Mouse (Mus musculus): ENCODE measurements around the gene Zfp273. TPM values are rescaled to one million over a fixed set of nuclear protein-coding genes. Genes with fewer than 3 reads are reported as not detected.
"Not testable (repeated sequence)": the region's sequence is repeated elsewhere in the genome, so short reads cannot be mapped to it uniquely, and the experiment has no call there.

Gene Zfp273
- polyA plus RNA-seq (2016; fragmentation: Nextera tagmentation; extraction: Ambion mirVana), result 3.6 and 4.3 TPM in 2 replicates

DNA sequence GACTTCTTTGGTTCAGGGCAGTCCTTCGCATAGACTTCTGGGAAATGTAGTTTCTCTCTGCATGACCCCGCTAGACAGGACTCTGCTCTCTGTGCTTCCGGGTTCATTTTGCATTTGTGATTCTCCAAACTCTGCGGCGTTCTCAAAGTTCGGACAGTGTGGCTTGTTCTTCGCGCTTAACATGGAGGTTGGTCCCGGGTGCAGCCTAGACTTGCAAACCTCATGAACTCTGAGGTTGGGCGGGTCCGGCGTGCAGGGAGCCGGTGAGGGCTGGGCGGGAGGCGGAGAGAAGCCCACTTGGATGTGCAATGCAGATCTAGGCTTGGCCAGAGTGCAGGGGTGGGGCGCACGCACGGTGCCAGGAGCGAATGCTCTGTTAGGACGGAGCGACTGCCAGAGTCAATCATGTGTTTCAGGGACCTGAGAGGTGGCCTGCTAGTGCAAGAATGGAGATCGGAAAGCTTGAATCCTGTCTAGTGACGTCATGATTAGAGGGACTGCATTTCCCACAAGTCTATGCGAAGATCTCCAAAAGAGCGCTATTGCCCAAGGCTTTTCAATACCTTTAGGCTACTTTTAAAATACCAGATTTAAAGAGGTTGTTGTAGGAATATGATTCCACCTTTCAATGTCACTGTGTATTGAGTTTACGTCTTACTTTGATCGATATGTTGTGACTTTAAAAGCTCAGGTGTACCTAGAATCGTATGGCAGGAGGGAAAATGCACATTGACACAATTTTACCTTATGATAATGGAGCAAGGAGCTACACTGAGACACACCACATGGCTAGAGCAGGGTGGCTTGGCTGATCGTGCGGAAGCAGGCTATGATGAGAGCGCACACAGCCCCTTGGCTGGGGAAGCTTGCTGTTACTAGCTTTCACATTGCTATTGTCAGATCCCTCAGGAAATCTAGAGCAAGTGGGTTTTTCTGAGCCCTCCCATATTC lies at the start of gene Zfp273:
Gene Zfp273, plus strand, starts transcription at position 31 of the 951 bp plus-strand sequence.
- peak; percentile 96 for ATAC-seq (ENCODE audit: insufficient number of reproducible peaks, low FRiP score)
- H3K9me3 ChIP-seq (replicated peaks), result peaks cover 6% of the 10 kb centered on the region; the same call in 1 of the 2 replicates
- H3K27ac ChIP-seq (ENCODE audit: poor library complexity, severe bottlenecking), result peak within 1 kb of the TSS; percentile 90
- WGBS, result 4% methylated on average over 31 of the region's 31 CpGs
- 0 out of 2 replicates have a peak, but pooled peaks cover 3% of the 10 kb centered on the region for H3K4me1 ChIP-seq (replicated peaks)
- H3K36me3 ChIP-seq, result peaks cover 16% of the 10 kb centered on the region; the same call in 1 of the 2 replicates
- H3K4me2 ChIP-seq, result peak within 1 kb of the TSS; percentile 81
- H3K27me3 ChIP-seq (replicated peaks), result no peaks in the 10 kb centered on the region
- H3K9ac ChIP-seq, result peak within 1 kb of the TSS; percentile 76
- H3K4me3 ChIP-seq, result peak within 1 kb of the TSS; percentile 96

DNA sequence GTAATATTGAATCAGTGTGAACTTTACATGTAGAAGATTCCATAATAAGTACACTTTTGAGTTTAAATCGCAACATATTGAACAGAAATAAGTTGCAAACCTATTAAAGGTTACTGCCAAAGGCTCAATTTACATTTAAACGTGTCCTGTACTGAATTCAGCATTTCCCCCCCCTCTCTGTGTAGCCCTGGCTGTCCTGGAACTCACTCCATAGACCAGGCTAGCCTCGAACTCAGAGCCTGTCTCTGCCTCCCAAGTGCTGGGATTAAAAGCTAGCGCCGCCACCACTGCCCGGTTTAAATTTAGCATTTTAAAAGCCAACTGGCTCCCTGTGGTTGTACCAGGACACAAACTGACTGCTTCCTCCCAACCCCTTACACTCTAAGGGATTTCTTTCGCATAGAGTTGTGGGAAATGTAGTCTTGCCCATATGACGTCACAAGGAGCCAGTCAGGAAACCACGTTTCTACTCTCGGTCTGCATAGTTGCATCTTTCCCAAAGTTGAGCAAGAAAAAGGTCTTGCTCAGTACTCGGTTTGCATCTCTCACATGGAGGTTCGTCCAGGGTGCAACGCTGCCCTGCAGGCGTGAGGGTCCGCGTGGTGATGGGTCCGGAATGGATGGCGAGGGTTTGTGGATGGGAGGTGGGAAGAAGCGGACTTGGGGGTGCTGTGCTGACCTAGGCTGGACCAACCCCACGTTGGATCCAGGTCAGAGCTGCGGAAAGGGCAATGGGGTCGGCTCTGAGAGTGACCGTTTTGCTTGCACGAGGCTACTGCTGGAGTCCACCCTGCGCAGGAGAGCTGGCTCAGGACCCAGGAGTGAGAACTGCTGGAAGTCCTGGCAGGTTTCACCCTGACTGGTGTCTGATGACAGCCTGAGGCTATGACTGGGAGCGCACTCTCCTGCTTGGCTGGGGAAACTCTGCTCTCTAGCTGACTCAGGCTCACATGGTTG lies 34.0 kb upstream of the Zfp273 start, which contains the start of gene Zfp493:
Gene Zfp493, plus strand, starts transcription at position 429 of the 957 bp plus-strand sequence.
- H3K9ac ChIP-seq, result peak within 1 kb of the TSS; percentile 73
- peak within 1 kb of the TSS; percentile 87 for H3K4me2 ChIP-seq
- H3K4me1 ChIP-seq (replicated peaks), result peaks cover 6% of the 10 kb centered on the region; the same call in 1 of the 2 replicates
- no peaks in the 10 kb centered on the region for H3K36me3 ChIP-seq
- 5% methylated on average over 26 of the region's 26 CpGs for WGBS
- H3K27ac ChIP-seq (ENCODE audit: poor library complexity, severe bottlenecking), result peak within 1 kb of the TSS; percentile 32
- no peaks in the 10 kb centered on the region for H3K9me3 ChIP-seq (replicated peaks)
- peak within 1 kb of the TSS; percentile 78 for H3K4me3 ChIP-seq
- ATAC-seq (ENCODE audit: insufficient number of reproducible peaks, low FRiP score), result peak; percentile 90
- H3K27me3 ChIP-seq (replicated peaks), result no peaks in the 10 kb centered on the region

GRCm38 (mm10) chr13:67791921-67792455 lies 21.6 kb upstream of the Zfp273 start:
- 87% methylated on average over 10 of the region's 10 CpGs for WGBS
- no peak for ATAC-seq (ENCODE audit: insufficient number of reproducible peaks, low FRiP score)
- peaks cover 13% of the 10 kb centered on the region for H3K36me3 ChIP-seq
- no peak overlapping the region for H3K4me3 ChIP-seq
- H3K9ac ChIP-seq, result no peak overlapping the region
- no peak overlapping the region for H3K4me2 ChIP-seq
- H3K4me1 ChIP-seq (replicated peaks), result no peaks in the 10 kb centered on the region
- H3K27ac ChIP-seq (ENCODE audit: poor library complexity, severe bottlenecking), result no peak overlapping the region
- H3K9me3 ChIP-seq (replicated peaks), result peaks cover 14% of the 10 kb centered on the region
- H3K27me3 ChIP-seq (replicated peaks), result no peaks in the 10 kb centered on the region

GRCm38 (mm10) chr13:67798618-67799017 lies 14.9 kb upstream of the Zfp273 start:
- Histone ChIP-seq H3K27me3 (replicated peaks) (no peaks in the 10 kb centered on the region), H3K4me3 (no peak overlapping the region), H3K36me3 (no peaks in the 10 kb centered on the region), H3K4me1 (replicated peaks) (no peaks in the 10 kb centered on the region), H3K27ac (ENCODE audit: poor library complexity, severe bottlenecking) (no peak overlapping the region), H3K4me2 (no peak overlapping the region), H3K9me3 (replicated peaks) (no peaks in the 10 kb centered on the region), H3K9ac (no peak overlapping the region)
- 77% methylated on average over 3 of the region's 3 CpGs for WGBS
- no peak for ATAC-seq (ENCODE audit: insufficient number of reproducible peaks, low FRiP score)

DNA sequence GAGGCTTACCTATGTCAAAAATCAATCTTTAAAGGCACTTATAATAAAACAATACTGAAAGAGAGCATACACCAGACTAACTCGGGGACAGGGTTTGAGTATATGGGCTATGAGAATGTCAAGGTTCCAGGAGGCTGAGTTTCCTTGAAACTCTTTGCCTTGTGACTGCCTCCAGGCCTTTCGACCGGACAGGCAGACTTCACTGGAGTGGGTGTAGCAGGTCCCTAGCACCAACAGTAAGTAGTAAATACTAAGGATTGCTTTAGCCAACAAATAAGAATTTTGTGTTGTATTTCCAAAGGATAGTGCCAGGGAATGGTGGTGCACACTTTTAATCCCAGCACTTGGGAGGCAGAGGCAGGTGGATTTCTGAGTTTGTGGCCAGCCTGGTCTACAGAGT lies 14.4 kb upstream of the Zfp273 start:
- not testable (repeated sequence) for ATAC-seq (ENCODE audit: insufficient number of reproducible peaks, low FRiP score); H3K4me1 ChIP-seq (replicated peaks)

DNA sequence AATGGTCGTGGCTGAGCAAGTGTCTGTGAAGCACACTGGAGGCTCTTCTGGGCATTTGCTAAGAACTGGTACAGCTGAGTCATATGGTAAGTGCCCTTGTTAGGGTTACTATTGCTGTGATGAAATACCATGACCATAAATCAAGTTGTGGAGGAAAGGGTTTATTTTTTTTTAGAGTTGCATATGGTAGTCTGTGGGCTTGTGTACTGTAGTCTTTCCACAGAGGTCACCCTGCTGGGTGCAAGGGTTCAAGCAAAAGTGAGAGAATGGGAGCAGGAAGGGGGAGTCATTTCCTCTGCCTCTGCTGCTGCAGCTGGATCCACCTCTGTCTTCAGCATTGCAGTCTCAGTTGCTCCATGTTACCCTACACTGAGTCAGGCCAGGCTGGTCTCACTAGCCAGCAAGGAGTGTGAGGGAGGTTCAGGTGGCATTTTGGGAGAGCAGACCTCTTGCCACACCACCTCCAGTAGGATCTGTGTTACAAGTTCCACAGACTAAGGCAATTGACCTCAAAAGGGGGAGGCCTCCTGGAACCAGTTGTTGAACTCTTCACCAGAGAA lies 1.8 kb upstream of the Zfp273 start:
- 63% methylated on average over 1 of the region's 1 CpGs for WGBS
- Histone ChIP-seq H3K9me3 (replicated peaks) (peaks cover 4% of the 10 kb centered on the region; the same call in 1 of the 2 replicates), H3K4me1 (replicated peaks) (0 out of 2 replicates have a peak, but pooled peaks cover 3% of the 10 kb centered on the region), H3K4me2 (no peak overlapping the region), H3K36me3 (0 out of 2 replicates have a peak, but pooled peaks cover 3% of the 10 kb centered on the region), H3K4me3 (no peak overlapping the region), H3K9ac (no peak overlapping the region), H3K27ac (ENCODE audit: poor library complexity, severe bottlenecking) (no peak overlapping the region), H3K27me3 (replicated peaks) (no peaks in the 10 kb centered on the region)
- no peak for ATAC-seq (ENCODE audit: insufficient number of reproducible peaks, low FRiP score)

More for the DNA sequence above, 14.4 kb upstream of the Zfp273 start:
- WGBS, result 84% methylated on average over 3 of the region's 3 CpGs
- H3K4me2 ChIP-seq; H3K9ac ChIP-seq; H3K27me3 ChIP-seq (replicated peaks); H3K36me3 ChIP-seq; H3K9me3 ChIP-seq (replicated peaks); H3K27ac ChIP-seq (ENCODE audit: poor library complexity, severe bottlenecking); H3K4me3 ChIP-seq: not testable (repeated sequence)

GRCm38 (mm10) chr13:67812961-67813709 lies 405 bp upstream of the Zfp273 start:
- H3K9ac ChIP-seq, result no peak overlapping the region
- WGBS, result 75% methylated on average over 8 of the region's 8 CpGs
- peaks cover 9% of the 10 kb centered on the region; the same call in 1 of the 2 replicates for H3K36me3 ChIP-seq
- ATAC-seq (ENCODE audit: insufficient number of reproducible peaks, low FRiP score), result peak; percentile 9; the same call in 1 of the 2 replicates
- peak overlapping the region; percentile 90; the same call in 1 of the 2 replicates for H3K27ac ChIP-seq (ENCODE audit: poor library complexity, severe bottlenecking)
- H3K4me2 ChIP-seq, result no peak overlapping the region
- 0 out of 2 replicates have a peak, but pooled peaks cover 3% of the 10 kb centered on the region for H3K4me1 ChIP-seq (replicated peaks)
- no peaks in the 10 kb centered on the region for H3K27me3 ChIP-seq (replicated peaks)
- peaks cover 6% of the 10 kb centered on the region; the same call in 1 of the 2 replicates for H3K9me3 ChIP-seq (replicated peaks)
- H3K4me3 ChIP-seq, result peak overlapping the region; percentile 96

DNA sequence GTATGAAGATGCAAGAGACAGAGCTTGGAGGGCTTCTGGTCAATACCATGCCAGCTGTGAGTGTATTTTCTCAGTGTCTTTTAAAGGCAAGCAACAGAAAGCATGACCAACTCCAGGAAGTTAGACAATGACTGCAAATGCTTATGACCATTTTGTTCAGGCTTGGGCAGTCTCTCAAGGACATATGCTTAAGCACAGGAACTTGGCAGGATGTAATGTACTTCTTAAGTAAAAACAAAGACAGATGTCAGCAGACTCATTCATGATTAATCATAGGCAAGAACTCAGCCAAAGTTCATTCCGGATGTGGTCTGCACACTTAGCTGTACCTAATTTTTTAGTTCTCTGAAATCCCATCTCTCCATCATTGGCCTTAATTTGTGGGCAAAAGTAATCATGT lies 5.1 kb downstream of the Zfp273 start:
- H3K9ac ChIP-seq, result no peak overlapping the region
- WGBS, result 81% methylated on average over 1 of the region's 1 CpGs
- H3K4me1 ChIP-seq (replicated peaks), result 0 out of 2 replicates have a peak, but pooled peaks cover 3% of the 10 kb centered on the region
- H3K27ac ChIP-seq (ENCODE audit: poor library complexity, severe bottlenecking), result no peak overlapping the region
- no peak for ATAC-seq (ENCODE audit: insufficient number of reproducible peaks, low FRiP score)
- no peak overlapping the region for H3K4me2 ChIP-seq
- H3K27me3 ChIP-seq (replicated peaks), result no peaks in the 10 kb centered on the region
- peaks cover 8% of the 10 kb centered on the region; the same call in 1 of the 2 replicates for H3K9me3 ChIP-seq (replicated peaks)
- H3K36me3 ChIP-seq, result peaks cover 43% of the 10 kb centered on the region
- no peak overlapping the region for H3K4me3 ChIP-seq

DNA sequence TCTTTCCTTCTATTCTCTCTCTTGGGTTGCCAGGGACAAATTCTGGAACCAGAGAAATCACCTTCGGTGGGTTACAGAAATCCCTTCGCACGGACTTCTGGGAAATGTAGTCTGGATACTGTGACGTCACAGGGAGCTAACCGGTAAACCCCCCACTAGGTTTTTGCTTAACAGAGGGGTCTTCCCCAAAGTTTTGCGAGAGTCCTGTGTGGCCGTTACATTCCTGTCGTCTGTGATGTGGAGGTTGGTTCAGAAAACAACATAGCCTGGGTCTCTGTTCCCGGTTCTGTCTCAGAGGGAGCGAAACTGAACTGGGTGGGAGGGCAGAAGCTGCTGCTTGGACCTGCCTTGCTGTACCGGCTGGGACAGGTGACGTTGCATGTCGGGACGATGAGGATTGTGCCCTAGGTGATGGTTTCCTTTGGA lies 17.4 kb downstream of the Zfp273 start, which contains the start of gene Gm10037:
Gene Gm10037, plus strand, starts transcription at position 196 of the 426 bp plus-strand sequence.
- Histone ChIP-seq H3K4me2 (peak within 1 kb of the TSS; percentile 79), H3K27me3 (replicated peaks) (no peaks in the 10 kb centered on the region), H3K9ac (peak within 1 kb of the TSS; percentile 65), H3K4me3 (peak within 1 kb of the TSS; percentile 56), H3K9me3 (replicated peaks) (no peaks in the 10 kb centered on the region), H3K36me3 (peaks cover 10% of the 10 kb centered on the region), H3K27ac (ENCODE audit: poor library complexity, severe bottlenecking) (no peak within 1 kb of the TSS), H3K4me1 (replicated peaks) (no peaks in the 10 kb centered on the region)
- ATAC-seq (ENCODE audit: insufficient number of reproducible peaks, low FRiP score), result peak; percentile 81; the same call in 1 of the 2 replicates
- WGBS, result 2% methylated on average over 14 of the region's 14 CpGs
